Mouse (Mus musculus) CH12.LX (cell line): ENCODE measurements at regions not wholly inside any gene's neighbourhood (a gene's known extent, or its start where the extent isn't known, plus 50 kb on each side); places are given as distances from the start of the nearest gene placed in this dataset.

Experiments
- CTCF ChIP-seq, 2 experiments: IDR thresholded peaks in 1 of 2; conservative IDR thresholded peaks in 1 of 2; 2 replicates each; pipeline ENCODE4 v1.5.1; 2011 to 2012; ENCODE audit warnings: low read depth in 2 of 2, low read length in 2 of 2, improper control_type of control experiment in 1 of 2, inconsistent platforms in 1 of 2, mild to moderate bottlenecking in 1 of 2, moderate library complexity in 1 of 2
- GABPA ChIP-seq: IDR thresholded peaks from 2 replicates; pipeline ENCODE4 v1.6.1; 2012; ENCODE audit warnings: low read depth, low read length, improper control_type of control experiment, inconsistent platforms; ENCODE audit not compliant: insufficient replicate concordance
- PAX5 ChIP-seq: IDR thresholded peaks from 2 replicates; pipeline ENCODE4 v1.6.1; 2012; ENCODE audit warnings: low read length, inconsistent platforms, mixed read lengths

DNA sequence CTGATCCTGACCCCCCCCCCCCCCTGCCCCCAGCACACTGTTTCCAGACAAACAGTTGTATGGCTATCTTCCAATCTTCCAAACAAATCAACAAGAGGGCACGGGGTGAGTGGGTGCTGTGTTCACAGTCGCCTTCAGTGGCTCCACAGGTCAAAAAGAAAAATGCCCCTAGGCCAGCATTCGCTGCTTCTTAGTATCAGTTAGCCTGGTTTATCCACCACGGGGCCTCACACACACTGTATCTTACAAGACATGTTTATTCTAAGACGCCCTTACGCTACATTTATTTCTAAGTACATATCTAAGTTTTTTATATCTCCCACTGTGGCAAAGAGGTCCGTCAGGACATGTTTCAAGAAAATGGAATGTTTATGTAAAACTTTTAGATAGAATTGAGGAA, 177.4 kb upstream of the Satb2 start:
- TF ChIP-seq CTCF (conservative IDR thresholded peaks at IDR 0.05 in 1 of 2, IDR thresholded peaks at IDR 0.05 in 1 of 2; ENCODE audit: low read depth in 2 of 2, low read length in 2 of 2) (no peak), PAX5 (no peak), GABPA (no peak)
